25 mouse cellular contexts compared by ENCODE assay signal in the genomic region with DNA sequence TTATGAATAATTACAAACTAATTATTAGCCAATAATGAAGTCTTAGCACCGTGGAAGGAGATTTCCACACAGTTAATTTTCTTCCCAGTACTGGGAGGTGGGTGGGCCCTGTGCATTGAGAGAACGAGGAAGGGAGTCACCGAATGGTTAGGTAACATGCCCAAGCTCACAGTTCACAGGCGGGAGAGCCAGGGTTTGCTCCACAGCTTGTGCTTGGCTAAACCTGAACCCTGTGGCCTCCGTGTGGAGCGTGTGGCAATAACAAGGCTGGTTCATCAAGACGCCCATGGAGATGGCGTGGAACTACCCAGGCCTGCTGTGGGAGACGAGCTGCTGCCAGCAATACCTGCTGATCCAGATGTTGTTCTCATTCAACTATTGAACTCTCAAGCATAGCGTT. TPM values are rescaled to one million over a fixed set of nuclear protein-coding genes. Genes with fewer than 3 reads are reported as not detected.
DNase-seq lines count a peak whose midpoint lies in the region; ATAC-seq and TF ChIP-seq lines count a peak whose summit lies in the region.
"Had no signal": no experiment of that assay in that cellular context is flagged by ENCODE, and none has a peak within 500 bp of the region (broad histone marks: within the 10 kb centered on the region; RNA-seq: fewer than 3 reads in every experiment).

No protein-coding gene starts in this region.

- H3K4me2 ChIP-seq in embryonic facial prominence, embryonic 13.5 days = no peak overlapping the region
- no peak overlapping the region for H3K4me2 ChIP-seq in lung, postnatal 0 days (replicated peaks; ENCODE audit: low read depth, low read length)
- no peak overlapping the region for H3K4me2 ChIP-seq in stomach, postnatal 0 days (replicated peaks; ENCODE audit: low read depth)
- H3K4me2 ChIP-seq: heart, embryonic 12.5 days; hindbrain, embryonic 13.5 days; neural tube, embryonic 12.5 days had no signal

- no peak overlapping the region for H3K9ac ChIP-seq in embryonic facial prominence, embryonic 13.5 days
- H3K9ac ChIP-seq in lung, postnatal 0 days (replicated peaks; ENCODE audit: low read depth) = no peak overlapping the region
- H3K9ac ChIP-seq in stomach, postnatal 0 days (ENCODE audit: low read length) = no peak overlapping the region
- H3K9ac ChIP-seq: forebrain, postnatal 0 days; heart, embryonic 12.5 days; hindbrain, embryonic 13.5 days; neural tube, embryonic 12.5 days had no signal

- 0 out of 2 replicates have a peak overlapping the region, but pooled peaks have one; percentile 7 for H3K27ac ChIP-seq in embryonic facial prominence, embryonic 13.5 days
- no peak overlapping the region for H3K27ac ChIP-seq in embryonic facial prominence, embryonic 10.5 days (replicated peaks)
- H3K27ac ChIP-seq in lung, postnatal 0 days (ENCODE audit: low read length) = no peak overlapping the region
- peak overlapping the region; percentile 53; the same call in 1 of the 2 replicates for H3K27ac ChIP-seq in stomach, postnatal 0 days (replicated peaks)
- H3K27ac ChIP-seq: hindbrain, embryonic 13.5 days; midbrain, embryonic 12.5 days; neural tube, embryonic 12.5 days had no signal

- no peak for ATAC-seq in embryonic facial prominence, embryonic 13.5 days (ENCODE audit: insufficient number of reproducible peaks, insufficient read depth, low FRiP score, low TSS enrichment, low read depth)
- no peak for ATAC-seq in lung, postnatal 0 days
- ATAC-seq in stomach, postnatal 0 days (ENCODE audit: low FRiP score, low TSS enrichment) = peak; percentile 16
- ATAC-seq in erythroblast, adult 5-6 weeks (replicated peaks; ENCODE audit: low FRiP score, poor library complexity, severe bottlenecking) = no peak
- ATAC-seq: activated CD4-positive, CD25-positive, alpha-beta regulatory T cell, adult 4 months; forebrain, postnatal 0 days had no signal

- H3K4me3 ChIP-seq in embryonic facial prominence, embryonic 13.5 days = no peak overlapping the region
- no peak overlapping the region for H3K4me3 ChIP-seq in embryonic facial prominence, embryonic 10.5 days
- H3K4me3 ChIP-seq in lung, postnatal 0 days (ENCODE audit: low read depth, low read length) = no peak overlapping the region
- no peak overlapping the region for H3K4me3 ChIP-seq in stomach, postnatal 0 days (ENCODE audit: low read depth, low read length)
- H3K4me3 ChIP-seq: heart, embryonic 12.5 days; hindbrain, embryonic 13.5 days; midbrain, embryonic 12.5 days; neural tube, embryonic 12.5 days had no signal

- H3K4me1 ChIP-seq in embryonic facial prominence, embryonic 13.5 days = peaks cover 30% of the 10 kb centered on the region
- peaks cover 30% of the 10 kb centered on the region for H3K4me1 ChIP-seq in embryonic facial prominence, embryonic 10.5 days
- peaks cover 10% of the 10 kb centered on the region for H3K4me1 ChIP-seq in lung, postnatal 0 days (ENCODE audit: insufficient read depth, low read depth, low read length)
- H3K4me1 ChIP-seq in stomach, postnatal 0 days (replicated peaks; ENCODE audit: control insufficient read depth, insufficient read depth) = peaks cover 5% of the 10 kb centered on the region

- peaks cover 11% of the 10 kb centered on the region for H3K36me3 ChIP-seq in embryonic facial prominence, embryonic 13.5 days
- H3K36me3 ChIP-seq in embryonic facial prominence, embryonic 10.5 days (replicated peaks) = no peaks in the 10 kb centered on the region
- H3K36me3 ChIP-seq in lung, postnatal 0 days (ENCODE audit: insufficient read depth, low read length) = no peaks in the 10 kb centered on the region
- no peaks in the 10 kb centered on the region for H3K36me3 ChIP-seq in stomach, postnatal 0 days (ENCODE audit: control insufficient read depth, insufficient read depth, low read length)
- H3K36me3 ChIP-seq: midbrain, embryonic 12.5 days; neural tube, embryonic 12.5 days had no signal

- H3K27me3 ChIP-seq in embryonic facial prominence, embryonic 13.5 days = peaks cover 13% of the 10 kb centered on the region
- H3K27me3 ChIP-seq in embryonic facial prominence, embryonic 10.5 days (replicated peaks; ENCODE audit: low read depth, poor library complexity, severe bottlenecking) = peaks cover 26% of the 10 kb centered on the region
- H3K27me3 ChIP-seq in lung, postnatal 0 days (replicated peaks; ENCODE audit: insufficient read depth, low read length) = no peaks in the 10 kb centered on the region
- H3K27me3 ChIP-seq in stomach, postnatal 0 days (ENCODE audit: control insufficient read depth, insufficient read depth, low read length) = no peaks in the 10 kb centered on the region
- H3K27me3 ChIP-seq: neural tube, embryonic 12.5 days had no signal

- no peaks in the 10 kb centered on the region for H3K9me3 ChIP-seq in embryonic facial prominence, embryonic 13.5 days
- no peaks in the 10 kb centered on the region for H3K9me3 ChIP-seq in embryonic facial prominence, embryonic 10.5 days
- no peaks in the 10 kb centered on the region for H3K9me3 ChIP-seq in lung, postnatal 0 days (ENCODE audit: low read length)
- H3K9me3 ChIP-seq in stomach, postnatal 0 days (ENCODE audit: control insufficient read depth, low read length) = no peaks in the 10 kb centered on the region
- H3K9me3 ChIP-seq: G1E; heart, embryonic 12.5 days; hindbrain, embryonic 13.5 days; midbrain, embryonic 12.5 days; neural tube, embryonic 12.5 days had no signal

- TF ChIP-seq CTCF in lung, postnatal 0 days (IDR thresholded peaks at IDR 0.05) = no peak
- no peak for TF ChIP-seq CTCF in stomach, postnatal 0 days (IDR thresholded peaks at IDR 0.05; ENCODE audit: low read depth)

- 79% methylated on average over 10 of the region's 10 CpGs for WGBS in embryonic facial prominence, embryonic 13.5 days
- 87% methylated on average over 10 of the region's 10 CpGs for WGBS in embryonic facial prominence, embryonic 10.5 days
- WGBS in lung, postnatal 0 days = 74% methylated on average over 10 of the region's 10 CpGs
- 65% methylated on average over 10 of the region's 10 CpGs for WGBS in stomach, postnatal 0 days

- TF ChIP-seq EP300 in lung, postnatal 0 days (IDR thresholded peaks at IDR 0.05) = no peak
- TF ChIP-seq EP300 in stomach, postnatal 0 days (optimal IDR thresholded peaks at IDR 0.05) = peak; percentile 86

- DNase-seq in embryonic facial prominence, embryonic 10.5 days (ENCODE audit: low spot score) = no peak
- DNase-seq in lung, postnatal 36 days = peak; percentile 28
- DNase-seq in lung, postnatal 0 days (ENCODE audit: low spot score) = no peak
- peak; percentile 42 for DNase-seq in kidney, postnatal 14 days
- DNase-seq in stomach, postnatal 0 days (ENCODE audit: low spot score) = no peak
- no peak for DNase-seq in urinary bladder, adult 18-20 months (ENCODE audit: low spot score in 2 of 2)
- DNase-seq: adrenal gland, postnatal 36 days; cerebellum, adult 18-20 months; forebrain, postnatal 0 days; gastrocnemius, postnatal 36 days; heart, postnatal 14 days; layer of hippocampus, postnatal 36 days; liver; thymus, adult 18-20 months; thymus, postnatal 4 days had no signal

RNA-seq across cellular contexts. Expression of gene 1810049J17Rik, which starts 56.1 kb away (rescaled TPM):
- not detected in 2 replicates for polyA plus RNA-seq in embryonic facial prominence, embryonic 13.5 days (2015; fragmentation: Nextera tagmentation; extraction: Ambion mirVana)
- polyA plus RNA-seq in embryonic facial prominence, embryonic 10.5 days (2016; fragmentation: Nextera tagmentation; extraction: Ambion mirVana) = not detected in 2 replicates
- 0.33 and 1.1 TPM in 2 replicates for polyA plus RNA-seq in lung, postnatal 0 days (2015; fragmentation: Nextera tagmentation; extraction: Ambion mirVana)
- 2.0 and 3.9 TPM in 2 replicates for polyA plus RNA-seq in stomach, postnatal 0 days (2015; fragmentation: Nextera tagmentation; extraction: Ambion mirVana)
- not detected in 2 replicates for total RNA-seq in erythroblast, adult 5-6 weeks (2015; ENCODE audit: low replicate concordance)
- not detected in 2 replicates for total RNA-seq in erythroblast, adult 5-6 weeks (2017; ENCODE audit: low replicate concordance)
- total RNA-seq: forebrain, postnatal 0 days; gastrocnemius, postnatal 36 days; monocyte, adult 5-6 weeks had no signal
- polyA plus RNA-seq: activated CD4-positive, CD25-positive, alpha-beta regulatory T cell, adult 4 months; embryonic facial prominence, embryonic 11.5 days; hindbrain, embryonic 13.5 days had no signal

RNA-seq across cellular contexts. Expression of gene Golph3, which starts 56.5 kb away (rescaled TPM):
- polyA plus RNA-seq in embryonic facial prominence, embryonic 13.5 days (2015; fragmentation: Nextera tagmentation; extraction: Ambion mirVana) = 89.9 and 98.2 TPM in 2 replicates
- polyA plus RNA-seq in embryonic facial prominence, embryonic 10.5 days (2016; fragmentation: Nextera tagmentation; extraction: Ambion mirVana) = 61.0 and 61.5 TPM in 2 replicates
- polyA plus RNA-seq in lung, postnatal 0 days (2015; fragmentation: Nextera tagmentation; extraction: Ambion mirVana) = 79.4 and 85.9 TPM in 2 replicates
- 70.7 and 73.9 TPM in 2 replicates for polyA plus RNA-seq in stomach, postnatal 0 days (2015; fragmentation: Nextera tagmentation; extraction: Ambion mirVana)
- total RNA-seq in erythroblast, adult 5-6 weeks (2015; ENCODE audit: low replicate concordance) = 68.6 and 68.8 TPM in 2 replicates
- total RNA-seq in erythroblast, adult 5-6 weeks (2017; ENCODE audit: low replicate concordance) = 58.3 and 77.7 TPM in 2 replicates

Comparison
In these comparisons a context has a peak if more than half of its experiments do, and no peak if none do; other contexts are left out.
1. H3K27ac ChIP-seq: peak in embryonic facial prominence, embryonic 13.5 days (single experiment) and stomach, postnatal 0 days (single experiment); none in embryonic facial prominence, embryonic 10.5 days (single experiment) and lung, postnatal 0 days (single experiment).
2. DNase-seq: peak in lung, postnatal 36 days (single experiment) and kidney, postnatal 14 days (single experiment); none in embryonic facial prominence, embryonic 10.5 days (single experiment), lung, postnatal 0 days (single experiment), stomach, postnatal 0 days (single experiment) and urinary bladder, adult 18-20 months (0 of 2).